Mouse (Mus musculus): ENCODE results near the gene Pate2. TPM values are rescaled to one million over a fixed set of nuclear protein-coding genes. Genes with fewer than 3 reads are reported as not detected.
"Not testable (repeated sequence)": the region's sequence is repeated elsewhere in the genome, so short reads cannot be mapped to it uniquely, and the experiment has no call there.

Pate2 gene
- polyA plus RNA-seq, 1 experiment from 2014 or later = 0.77 TPM

DNA sequence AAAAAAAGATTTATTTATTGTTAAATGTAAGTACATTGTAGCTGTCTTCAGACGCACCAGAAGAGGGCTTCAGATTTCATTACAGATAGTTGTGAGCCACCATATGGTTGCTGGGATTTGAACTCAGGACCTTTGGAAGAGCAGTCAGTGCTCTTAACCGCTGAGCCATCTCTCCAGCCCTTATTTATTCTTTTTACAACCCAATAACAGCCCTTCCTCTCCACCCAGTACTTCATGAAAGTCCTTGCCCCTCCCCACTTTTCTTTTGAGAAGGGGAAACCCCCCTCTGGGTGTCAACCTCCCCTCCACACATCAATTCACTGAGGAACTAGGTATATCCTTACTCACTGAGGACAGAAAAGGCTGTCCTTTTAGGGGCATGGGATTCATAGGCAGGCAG is 46.7 kb downstream of the Pate2 start:
- H3K4me2 ChIP-seq (replicated peaks); H3K9ac ChIP-seq; H3K27me3 ChIP-seq (replicated peaks); ATAC-seq; H3K36me3 ChIP-seq; H3K9me3 ChIP-seq; H3K4me3 ChIP-seq (replicated peaks); H3K27ac ChIP-seq; H3K4me1 ChIP-seq (replicated peaks): not testable (repeated sequence)
- 59% methylated on average over 2 of the region's 2 CpGs for WGBS

DNA sequence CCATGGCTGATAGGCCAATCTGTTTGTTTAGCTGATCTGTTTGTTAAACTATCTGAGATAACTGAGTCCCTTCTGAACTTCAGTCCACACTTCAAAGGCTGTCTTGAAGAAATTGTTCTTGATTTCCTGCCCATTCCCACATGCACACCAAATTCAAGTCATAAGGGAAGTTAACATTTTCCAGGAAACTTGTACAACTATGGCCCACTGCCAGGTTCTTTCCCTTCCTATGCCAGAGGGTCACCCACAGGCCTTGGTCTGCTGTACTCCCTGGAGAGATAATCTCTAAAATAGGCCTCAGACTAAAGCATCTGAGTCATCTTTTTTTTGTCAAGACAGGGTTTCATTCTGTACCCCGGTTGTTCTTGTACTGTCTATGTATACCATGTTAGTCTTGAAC is 62.9 kb downstream of the Pate2 start:
- H3K36me3 ChIP-seq = no peaks in the 10 kb centered on the region
- no peak overlapping the region for H3K27ac ChIP-seq
- ATAC-seq = no peak
- WGBS = 77% methylated on average over 1 of the region's 1 CpGs
- H3K4me3 ChIP-seq (replicated peaks) = no peak overlapping the region
- H3K9me3 ChIP-seq = no peaks in the 10 kb centered on the region
- no peak overlapping the region for H3K9ac ChIP-seq
- no peaks in the 10 kb centered on the region for H3K27me3 ChIP-seq (replicated peaks)
- H3K4me1 ChIP-seq (replicated peaks) = no peaks in the 10 kb centered on the region
- no peak overlapping the region for H3K4me2 ChIP-seq (replicated peaks)

DNA sequence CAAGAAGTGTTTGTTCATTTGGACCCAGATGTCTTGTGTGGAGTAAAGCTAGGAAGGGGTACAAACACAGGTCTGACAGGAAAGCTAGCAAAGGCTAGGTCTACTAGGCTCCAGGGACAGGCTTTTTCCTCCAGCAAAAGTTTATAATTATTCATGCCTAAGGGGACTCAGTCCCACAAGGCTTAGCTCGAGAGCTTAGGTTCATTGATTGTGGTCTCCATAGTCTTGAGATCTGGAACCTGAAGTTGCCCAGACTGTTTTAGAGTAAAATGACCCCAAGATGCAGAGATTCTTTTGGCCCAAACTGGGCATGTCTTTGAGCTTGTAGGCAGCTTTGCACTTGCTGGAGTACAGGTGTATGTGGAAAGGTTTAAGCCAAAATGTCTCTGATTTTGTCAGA is 78.0 kb downstream of the Pate2 start, which contains the start of gene Pate3:
Pate3 (minus strand) TSS at position 101 of the 400 bp plus-strand sequence.
- ATAC-seq = no peak
- Histone ChIP-seq H3K9ac (no peak within 1 kb of the TSS), H3K4me3 (replicated peaks) (no peak within 1 kb of the TSS), H3K27me3 (replicated peaks) (no peaks in the 10 kb centered on the region), H3K36me3 (no peaks in the 10 kb centered on the region), H3K27ac (no peak within 1 kb of the TSS), H3K9me3 (no peaks in the 10 kb centered on the region), H3K4me1 (replicated peaks) (no peaks in the 10 kb centered on the region), H3K4me2 (replicated peaks) (no peak within 1 kb of the TSS)
- 64% methylated on average over 1 of the region's 1 CpGs for WGBS

- 81% methylated on average over 2 of the region's 2 CpGs for whole genome bisulfite sequencing
- Histone ChIP-seq H3K4me3 (replicated peaks) (no peak overlapping the region), H3K36me3 (no peaks in the 10 kb centered on the region), H3K27me3 (replicated peaks) (no peaks in the 10 kb centered on the region), H3K27ac (no peak overlapping the region), H3K4me2 (replicated peaks) (no peak overlapping the region), H3K9ac (no peak overlapping the region), H3K9me3 (no peaks in the 10 kb centered on the region), H3K4me1 (replicated peaks) (no peaks in the 10 kb centered on the region)
- ATAC-seq = no peak
These were observed 103.5 kb downstream of the Pate2 start for GRCm38 (mm10) chr9:35673557-35673956.

DNA sequence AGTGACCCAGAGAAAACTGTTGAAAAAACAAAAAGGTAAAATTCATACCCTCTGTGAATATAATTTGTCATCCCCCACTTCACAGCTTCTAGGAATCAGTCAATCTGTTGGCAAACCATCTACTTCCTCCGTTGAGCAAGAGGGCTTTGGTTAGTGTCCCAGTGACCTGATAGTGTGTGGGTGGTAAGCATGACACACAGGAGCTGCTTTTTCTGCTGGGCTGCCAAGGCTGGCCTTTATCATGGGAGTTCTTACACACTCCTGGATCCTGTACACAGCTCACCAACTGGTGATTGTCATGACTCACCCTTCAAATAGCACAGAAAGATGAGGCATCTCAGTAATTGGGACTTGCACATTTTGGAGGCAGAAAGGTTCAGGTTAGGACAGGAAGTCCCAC is 116.9 kb downstream of the Pate2 start, which contains the start of gene Pate1:
Pate1 (minus strand) TSS at position 378 of the 400 bp plus-strand sequence.
- H3K9ac ChIP-seq = no peak within 1 kb of the TSS
- H3K27ac ChIP-seq = no peak within 1 kb of the TSS
- H3K36me3 ChIP-seq = no peaks in the 10 kb centered on the region
- 47% methylated on average over 1 of the region's 1 CpGs for WGBS
- H3K9me3 ChIP-seq = no peaks in the 10 kb centered on the region
- no peak within 1 kb of the TSS for H3K4me2 ChIP-seq (replicated peaks)
- H3K4me1 ChIP-seq (replicated peaks) = no peaks in the 10 kb centered on the region
- no peak for ATAC-seq
- no peaks in the 10 kb centered on the region for H3K27me3 ChIP-seq (replicated peaks)
- H3K4me3 ChIP-seq (replicated peaks) = no peak within 1 kb of the TSS

GRCm38 (mm10) chr9:35691924-35692323 is 121.8 kb downstream of the Pate2 start:
- no peak overlapping the region for H3K27ac ChIP-seq
- H3K4me3 ChIP-seq (replicated peaks) = no peak overlapping the region
- ATAC-seq = no peak
- H3K9me3 ChIP-seq = no peaks in the 10 kb centered on the region
- no peak overlapping the region for H3K4me2 ChIP-seq (replicated peaks)
- H3K9ac ChIP-seq = no peak overlapping the region
- no peaks in the 10 kb centered on the region for H3K36me3 ChIP-seq
- no peaks in the 10 kb centered on the region for H3K27me3 ChIP-seq (replicated peaks)
- no peaks in the 10 kb centered on the region for H3K4me1 ChIP-seq (replicated peaks)

GRCm38 (mm10) chr9:35707265-35707664 is 137.2 kb downstream of the Pate2 start:
- Histone ChIP-seq H3K27ac (no peak overlapping the region), H3K9me3 (no peaks in the 10 kb centered on the region), H3K27me3 (replicated peaks) (no peaks in the 10 kb centered on the region), H3K4me1 (replicated peaks) (no peaks in the 10 kb centered on the region), H3K4me3 (replicated peaks) (no peak overlapping the region), H3K36me3 (no peaks in the 10 kb centered on the region), H3K9ac (no peak overlapping the region), H3K4me2 (replicated peaks) (no peak overlapping the region)
- ATAC-seq = no peak

Other genes starting within 250 kb of the Pate2 start
- gene Cdon, start 149.2 kb upstream of the Pate2 start, polyA plus RNA-seq (2015; fragmentation: Nextera tagmentation; extraction: Ambion mirVana) = 6.6 and 8.2 TPM in 2 replicates
- not detected in 2 replicates for gene Gm1113, start 52.0 kb upstream of the Pate2 start, polyA plus RNA-seq (2015; fragmentation: Nextera tagmentation; extraction: Ambion mirVana)
- 1.6 and 1.7 TPM in 2 replicates for gene Ddx25, start 11.8 kb upstream of the Pate2 start, polyA plus RNA-seq (2015; fragmentation: Nextera tagmentation; extraction: Ambion mirVana)
- gene Pus3, start 11.7 kb upstream of the Pate2 start, polyA plus RNA-seq (2015; fragmentation: Nextera tagmentation; extraction: Ambion mirVana) = 18.3 and 18.9 TPM in 2 replicates
- 11.6 and 14.2 TPM in 2 replicates for gene Hyls1, start 114 bp downstream of the Pate2 start, polyA plus RNA-seq (2015; fragmentation: Nextera tagmentation; extraction: Ambion mirVana)
- gene Pate4, start 41.7 kb downstream of the Pate2 start, polyA plus RNA-seq (2015; fragmentation: Nextera tagmentation; extraction: Ambion mirVana) = not detected in 2 replicates
- gene Pate3, start 77.9 kb downstream of the Pate2 start, polyA plus RNA-seq (2015; fragmentation: Nextera tagmentation; extraction: Ambion mirVana) = not detected in 2 replicates
- gene Pate1, start 117.1 kb downstream of the Pate2 start, polyA plus RNA-seq (2015; fragmentation: Nextera tagmentation; extraction: Ambion mirVana) = not detected in 2 replicates
- gene Gm17677, start 170.8 kb downstream of the Pate2 start, polyA plus RNA-seq (2015; fragmentation: Nextera tagmentation; extraction: Ambion mirVana) = not detected in 2 replicates
- gene Gm17727, start 207.8 kb downstream of the Pate2 start, polyA plus RNA-seq (2015; fragmentation: Nextera tagmentation; extraction: Ambion mirVana) = not detected in 2 replicates
- not detected in 2 replicates for gene Gm27235, start 219.8 kb downstream of the Pate2 start, polyA plus RNA-seq (2015; fragmentation: Nextera tagmentation; extraction: Ambion mirVana)
- gene D730048I06Rik, start 219.8 kb downstream of the Pate2 start, polyA plus RNA-seq (2015; fragmentation: Nextera tagmentation; extraction: Ambion mirVana) = not detected in 2 replicates

Data from intestine, embryonic 15.5 days (tissue).